Mouse (Mus musculus): ENCODE measurements around the gene Ripk3. TPM values are rescaled to one million over a fixed set of nuclear protein-coding genes. Genes with fewer than 3 reads are reported as not detected.
A peak's percentile ranks its signal among the peaks of the same experiment; 100 is the strongest.

Ripk3 gene
- polyA plus RNA-seq, 1 experiment from 2014 or later = 47.3 TPM

GRCm38 (mm10) chr14:55745180-55745860 lies 43.3 kb downstream of the Ripk3 start, which contains the start of the genes Dhrs1 and Nop9:
TSS of gene Dhrs1 (minus strand) at chr14:55745690.
TSS of gene Nop9 (plus strand) at chr14:55745693.
- peak within 1 kb of the TSS; percentile 91 for H3K27ac ChIP-seq (ENCODE audit: low read depth, low read length)
- peaks cover 7% of the 10 kb centered on the region for H3K4me1 ChIP-seq (replicated peaks; ENCODE audit: control insufficient read depth, insufficient read depth, low read length)
- peak within 1 kb of the TSS; percentile 81 for H3K9ac ChIP-seq (ENCODE audit: low read depth, low read length)
- H3K4me3 ChIP-seq (ENCODE audit: low read depth, low read length) = peak within 1 kb of the TSS; percentile 94
- H3K9me3 ChIP-seq (ENCODE audit: control insufficient read depth) = no peaks in the 10 kb centered on the region
- H3K4me2 ChIP-seq (replicated peaks; ENCODE audit: low read depth) = peak within 1 kb of the TSS; percentile 92
- H3K27me3 ChIP-seq (replicated peaks; ENCODE audit: control insufficient read depth, insufficient read depth, low read length) = no peaks in the 10 kb centered on the region
- TF ChIP-seq CTCF (IDR thresholded peaks at IDR 0.05; ENCODE audit: low read depth) = no peak
- WGBS = 1% methylated on average over 47 of the region's 48 CpGs
- H3K36me3 ChIP-seq (ENCODE audit: control insufficient read depth, insufficient read depth) = peaks cover 39% of the 10 kb centered on the region
- ATAC-seq = peak; percentile 88

GRCm38 (mm10) chr14:55743711-55744110 lies 45.0 kb downstream of the Ripk3 start:
- Histone ChIP-seq H3K36me3 (ENCODE audit: control insufficient read depth, insufficient read depth) (peaks cover 44% of the 10 kb centered on the region), H3K27ac (ENCODE audit: low read depth, low read length) (peak overlapping the region; percentile 62; the same call in 1 of the 2 replicates), H3K9ac (ENCODE audit: low read depth, low read length) (no peak overlapping the region), H3K9me3 (ENCODE audit: control insufficient read depth) (no peaks in the 10 kb centered on the region), H3K4me1 (replicated peaks; ENCODE audit: control insufficient read depth, insufficient read depth, low read length) (peaks cover 7% of the 10 kb centered on the region), H3K27me3 (replicated peaks; ENCODE audit: control insufficient read depth, insufficient read depth, low read length) (no peaks in the 10 kb centered on the region), H3K4me2 (replicated peaks; ENCODE audit: low read depth) (peak overlapping the region; percentile 92), H3K4me3 (ENCODE audit: low read depth, low read length) (peak overlapping the region; percentile 94; the same call in 1 of the 2 replicates)
- peak; percentile 99 for TF ChIP-seq CTCF (IDR thresholded peaks at IDR 0.05; ENCODE audit: low read depth)
- ATAC-seq = peak; percentile 60
- WGBS = 20% methylated on average over 10 of the region's 10 CpGs

- Histone ChIP-seq H3K9ac (ENCODE audit: low read depth, low read length) (no peak overlapping the region), H3K4me3 (ENCODE audit: low read depth, low read length) (no peak overlapping the region), H3K27me3 (replicated peaks; ENCODE audit: control insufficient read depth, insufficient read depth, low read length) (no peaks in the 10 kb centered on the region), H3K36me3 (ENCODE audit: control insufficient read depth, insufficient read depth) (peaks cover 41% of the 10 kb centered on the region), H3K4me2 (replicated peaks; ENCODE audit: low read depth) (no peak overlapping the region), H3K4me1 (replicated peaks; ENCODE audit: control insufficient read depth, insufficient read depth, low read length) (0 out of 2 replicates have a peak, but pooled peaks cover 13% of the 10 kb centered on the region), H3K27ac (ENCODE audit: low read depth, low read length) (no peak overlapping the region), H3K9me3 (ENCODE audit: control insufficient read depth) (no peaks in the 10 kb centered on the region)
- ATAC-seq = no peak
- no peak for TF ChIP-seq CTCF (IDR thresholded peaks at IDR 0.05; ENCODE audit: low read depth)
- 54% methylated on average over 9 of the region's 9 CpGs for WGBS
Measured at GRCm38 (mm10) chr14:55737086-55737687, 51.5 kb downstream of the Ripk3 start.

- Histone ChIP-seq H3K4me2 (replicated peaks; ENCODE audit: low read depth) (peak overlapping the region; percentile 46), H3K27me3 (replicated peaks; ENCODE audit: control insufficient read depth, insufficient read depth, low read length) (no peaks in the 10 kb centered on the region), H3K9ac (ENCODE audit: low read depth, low read length) (no peak overlapping the region), H3K9me3 (ENCODE audit: control insufficient read depth) (no peaks in the 10 kb centered on the region), H3K27ac (ENCODE audit: low read depth, low read length) (peak overlapping the region; percentile 62; the same call in 1 of the 2 replicates), H3K36me3 (ENCODE audit: control insufficient read depth, insufficient read depth) (peaks cover 29% of the 10 kb centered on the region), H3K4me3 (ENCODE audit: low read depth, low read length) (no peak overlapping the region), H3K4me1 (replicated peaks; ENCODE audit: control insufficient read depth, insufficient read depth, low read length) (0 out of 2 replicates have a peak, but pooled peaks cover 13% of the 10 kb centered on the region)
- WGBS = 42% methylated on average over 4 of the region's 4 CpGs
- TF ChIP-seq CTCF (IDR thresholded peaks at IDR 0.05; ENCODE audit: low read depth) = no peak
- no peak for ATAC-seq
Measured at GRCm38 (mm10) chr14:55735758-55736157, 52.9 kb downstream of the Ripk3 start.

GRCm38 (mm10) chr14:55735334-55735733 lies 53.3 kb downstream of the Ripk3 start:
- Histone ChIP-seq H3K4me2 (replicated peaks; ENCODE audit: low read depth) (peak overlapping the region; percentile 46), H3K9me3 (ENCODE audit: control insufficient read depth) (no peaks in the 10 kb centered on the region), H3K27me3 (replicated peaks; ENCODE audit: control insufficient read depth, insufficient read depth, low read length) (no peaks in the 10 kb centered on the region), H3K27ac (ENCODE audit: low read depth, low read length) (0 out of 2 replicates have a peak overlapping the region, but pooled peaks have one; percentile 62), H3K4me1 (replicated peaks; ENCODE audit: control insufficient read depth, insufficient read depth, low read length) (0 out of 2 replicates have a peak, but pooled peaks cover 13% of the 10 kb centered on the region), H3K36me3 (ENCODE audit: control insufficient read depth, insufficient read depth) (peaks cover 25% of the 10 kb centered on the region), H3K4me3 (ENCODE audit: low read depth, low read length) (no peak overlapping the region), H3K9ac (ENCODE audit: low read depth, low read length) (no peak overlapping the region)
- TF ChIP-seq CTCF (IDR thresholded peaks at IDR 0.05; ENCODE audit: low read depth) = no peak
- ATAC-seq = peak; percentile 71
- 9% methylated on average over 3 of the region's 3 CpGs for WGBS

Other genes starting within 250 kb of the Ripk3 start
- gene Pck2, start 248.6 kb downstream of the Ripk3 start, polyA plus RNA-seq (2015; fragmentation: Nextera tagmentation; extraction: Ambion mirVana) = 16.7 and 17.6 TPM in 2 replicates
- 67.0 and 74.7 TPM in 2 replicates for gene Dcaf11, start 228.9 kb downstream of the Ripk3 start, polyA plus RNA-seq (2015; fragmentation: Nextera tagmentation; extraction: Ambion mirVana)
- 1.2 and 1.8 TPM in 2 replicates for gene A730061H03Rik, start 228.5 kb downstream of the Ripk3 start, polyA plus RNA-seq (2015; fragmentation: Nextera tagmentation; extraction: Ambion mirVana)
- 0.48 and 0.52 TPM in 2 replicates for gene Fitm1, start 213.2 kb downstream of the Ripk3 start, polyA plus RNA-seq (2015; fragmentation: Nextera tagmentation; extraction: Ambion mirVana)
- 283 and 287 TPM in 2 replicates for gene Psme1, start 210.7 kb downstream of the Ripk3 start, polyA plus RNA-seq (2015; fragmentation: Nextera tagmentation; extraction: Ambion mirVana)
- 21.6 TPM in 2 replicates for gene Emc9, start 203.6 kb downstream of the Ripk3 start, polyA plus RNA-seq (2015; fragmentation: Nextera tagmentation; extraction: Ambion mirVana)
- 481 and 514 TPM in 2 replicates for gene Psme2, start 197.8 kb downstream of the Ripk3 start, polyA plus RNA-seq (2015; fragmentation: Nextera tagmentation; extraction: Ambion mirVana)
- gene Rnf31, start 197.2 kb downstream of the Ripk3 start, polyA plus RNA-seq (2015; fragmentation: Nextera tagmentation; extraction: Ambion mirVana) = 18.2 and 24.0 TPM in 2 replicates
- gene Irf9, start 185.3 kb downstream of the Ripk3 start, polyA plus RNA-seq (2015; fragmentation: Nextera tagmentation; extraction: Ambion mirVana) = 44.7 and 46.9 TPM in 2 replicates
- 29.8 and 30.1 TPM in 2 replicates for gene Rec8, start 170.8 kb downstream of the Ripk3 start, polyA plus RNA-seq (2015; fragmentation: Nextera tagmentation; extraction: Ambion mirVana)
- 28.0 and 29.8 TPM in 2 replicates for gene Ipo4, start 152.9 kb downstream of the Ripk3 start, polyA plus RNA-seq (2015; fragmentation: Nextera tagmentation; extraction: Ambion mirVana)
- gene Gm49378, start 151.0 kb downstream of the Ripk3 start, polyA plus RNA-seq (2015; fragmentation: Nextera tagmentation; extraction: Ambion mirVana) = 2.3 and 2.7 TPM in 2 replicates
- gene Tm9sf1, start 145.1 kb downstream of the Ripk3 start, polyA plus RNA-seq (2015; fragmentation: Nextera tagmentation; extraction: Ambion mirVana) = 94.6 and 95.9 TPM in 2 replicates
- gene Tssk4, start 138.7 kb downstream of the Ripk3 start, polyA plus RNA-seq (2015; fragmentation: Nextera tagmentation; extraction: Ambion mirVana) = 0.65 and 0.69 TPM in 2 replicates
- gene Mdp1, start 128.4 kb downstream of the Ripk3 start, polyA plus RNA-seq (2015; fragmentation: Nextera tagmentation; extraction: Ambion mirVana) = 85.1 and 94.0 TPM in 2 replicates
- gene Gmpr2, start 116.9 kb downstream of the Ripk3 start, polyA plus RNA-seq (2015; fragmentation: Nextera tagmentation; extraction: Ambion mirVana) = 21.3 and 24.4 TPM in 2 replicates
- gene Nedd8, start 116.7 kb downstream of the Ripk3 start, polyA plus RNA-seq (2015; fragmentation: Nextera tagmentation; extraction: Ambion mirVana) = 385 and 387 TPM in 2 replicates
- 20.6 and 21.9 TPM in 2 replicates for gene Tinf2, start 107.0 kb downstream of the Ripk3 start, polyA plus RNA-seq (2015; fragmentation: Nextera tagmentation; extraction: Ambion mirVana)
- gene Tgm1, start 74.9 kb downstream of the Ripk3 start, polyA plus RNA-seq (2015; fragmentation: Nextera tagmentation; extraction: Ambion mirVana) = 1.1 and 1.3 TPM in 2 replicates
- gene Rabggta, start 66.6 kb downstream of the Ripk3 start, polyA plus RNA-seq (2015; fragmentation: Nextera tagmentation; extraction: Ambion mirVana) = 24.0 and 25.6 TPM in 2 replicates
- 466 and 476 TPM in 2 replicates for gene Dhrs1, start 43.2 kb downstream of the Ripk3 start, polyA plus RNA-seq (2015; fragmentation: Nextera tagmentation; extraction: Ambion mirVana)
- 14.4 and 14.9 TPM in 2 replicates for gene Nop9, start 43.2 kb downstream of the Ripk3 start, polyA plus RNA-seq (2015; fragmentation: Nextera tagmentation; extraction: Ambion mirVana)
- 366 and 385 TPM in 2 replicates for gene Cideb, start 30.4 kb downstream of the Ripk3 start, polyA plus RNA-seq (2015; fragmentation: Nextera tagmentation; extraction: Ambion mirVana)
- gene Ltb4r2, start 27.4 kb downstream of the Ripk3 start, polyA plus RNA-seq (2015; fragmentation: Nextera tagmentation; extraction: Ambion mirVana) = 6.7 and 9.0 TPM in 2 replicates
- 3.8 and 4.1 TPM in 2 replicates for gene Ltb4r1, start 22.9 kb downstream of the Ripk3 start, polyA plus RNA-seq (2015; fragmentation: Nextera tagmentation; extraction: Ambion mirVana)
- gene Adcy4, start 4.8 kb downstream of the Ripk3 start, polyA plus RNA-seq (2015; fragmentation: Nextera tagmentation; extraction: Ambion mirVana) = 3.5 and 4.3 TPM in 2 replicates
- gene Nfatc4, start 34.3 kb upstream of the Ripk3 start, polyA plus RNA-seq (2015; fragmentation: Nextera tagmentation; extraction: Ambion mirVana) = 5.9 and 6.1 TPM in 2 replicates
- 2.2 and 2.5 TPM in 2 replicates for gene Nynrin, start 65.1 kb upstream of the Ripk3 start, polyA plus RNA-seq (2015; fragmentation: Nextera tagmentation; extraction: Ambion mirVana)
- gene Cbln3, start 95.5 kb upstream of the Ripk3 start, polyA plus RNA-seq (2015; fragmentation: Nextera tagmentation; extraction: Ambion mirVana) = 0.16 and 0.26 TPM in 2 replicates
- 5.1 and 6.3 TPM in 2 replicates for gene Khnyn, start 96.1 kb upstream of the Ripk3 start, polyA plus RNA-seq (2015; fragmentation: Nextera tagmentation; extraction: Ambion mirVana)
- 70.9 and 71.5 TPM in 2 replicates for gene Sdr39u1, start 111.4 kb upstream of the Ripk3 start, polyA plus RNA-seq (2015; fragmentation: Nextera tagmentation; extraction: Ambion mirVana)
- gene Cma1, start 155.8 kb upstream of the Ripk3 start, polyA plus RNA-seq (2015; fragmentation: Nextera tagmentation; extraction: Ambion mirVana) = 5.8 and 6.4 TPM in 2 replicates
- not detected in 2 replicates for gene Cma2, start 162.1 kb upstream of the Ripk3 start, polyA plus RNA-seq (2015; fragmentation: Nextera tagmentation; extraction: Ambion mirVana)
- 0.12 and 0.34 TPM in 2 replicates for gene Mcpt1, start 229.1 kb upstream of the Ripk3 start, polyA plus RNA-seq (2015; fragmentation: Nextera tagmentation; extraction: Ambion mirVana)
- not detected in 2 replicates for gene Mcpt9, start 241.6 kb upstream of the Ripk3 start, polyA plus RNA-seq (2015; fragmentation: Nextera tagmentation; extraction: Ambion mirVana)

Data from intestine, postnatal 0 days (tissue).